Mouse (Mus musculus): Measurements from ENCODE around the gene Rtbdn.

GRCm38 (mm10) chr8:84943699-84944098 lies 3.1 kb upstream of the Rtbdn start:
- TF ChIP-seq POLR2A (IDR thresholded peaks at IDR 0.05; ENCODE audit: borderline replicate concordance, low read depth, low read length), result no peak
- no peak for TF ChIP-seq CTCF (IDR thresholded peaks at IDR 0.05; ENCODE audit: low read depth, low read length)
